Mouse (Mus musculus) embryonic facial prominence, embryonic 11.5 days (tissue): ENCODE results near the gene Cd33. TPM values are rescaled to one million over a fixed set of nuclear protein-coding genes. Genes with fewer than 3 reads are reported as not detected.

Source experiments
- ATAC-seq: fragments of 200-750 bp; cut with Nextera tagmentation; replicated peaks from 2 replicates; pipeline ENCODE4 v1.8.0; 2017; ENCODE audit warnings: low read depth; ENCODE audit not compliant: insufficient number of reproducible peaks, low FRiP score, low TSS enrichment
- DNase-seq: peaks from one replicate; pipeline ENCODE4 v3.0.0-alpha.2; 2015; ENCODE audit warnings: low spot score
- H3K27ac ChIP-seq: fragments of 300-500 bp; sonication (generic); replicated peaks from 2 replicates; pipeline ENCODE4 v1.5.1; 2014; ENCODE audit warnings: mild to moderate bottlenecking, low read depth, low read length, control low read depth
- H3K27me3 ChIP-seq: fragments of 300-500 bp; sonication (generic); 2 replicates; pipeline ENCODE4 v1.6.1; 2014; ENCODE audit warnings: mild to moderate bottlenecking, low read length, moderate library complexity, mixed read lengths; ENCODE audit not compliant: control insufficient read depth, insufficient read depth
- H3K36me3 ChIP-seq: fragments of 300-500 bp; sonication (generic); replicated peaks from 2 replicates; pipeline ENCODE4 v1.6.1; 2014; ENCODE audit warnings: low read depth, mild to moderate bottlenecking, low read length, moderate library complexity, mixed read lengths; ENCODE audit not compliant: control insufficient read depth, insufficient read depth
- H3K4me1 ChIP-seq: fragments of 300-500 bp; sonication (generic); 2 replicates; pipeline ENCODE4 v1.6.1; 2014; ENCODE audit warnings: low read length, mixed read lengths; ENCODE audit not compliant: control insufficient read depth, insufficient read depth
- H3K4me2 ChIP-seq: fragments of 300-500 bp; sonication (generic); 2 replicates; pipeline ENCODE4 v1.6.1; 2014; ENCODE audit warnings: low read depth, mild to moderate bottlenecking, control low read depth, low read length, moderate library complexity
- H3K4me3 ChIP-seq: fragments of 300-500 bp; sonication (generic); 2 replicates; pipeline ENCODE4 v1.5.1; 2014; ENCODE audit warnings: low read depth, low read length, control low read depth
- H3K9ac ChIP-seq: fragments of 300-500 bp; sonication (generic); replicated peaks from 2 replicates; pipeline ENCODE4 v1.6.1; 2014; ENCODE audit warnings: mild to moderate bottlenecking, control low read depth, low read length
- H3K9me3 ChIP-seq: fragments of 300-500 bp; sonication (generic); replicated peaks from 2 replicates; pipeline ENCODE4 v1.6.1; 2016; ENCODE audit warnings: mild to moderate bottlenecking, low read length, inconsistent platforms, mixed read lengths; ENCODE audit not compliant: control insufficient read depth
- WGBS: fragments of 180-500 bp; shearing (Covaris S2); extraction: QIAGEN DNeasy Blood & Tissue Kit; methylation state at CpG from one replicate; pipeline ENCODE4 v1.1.7; 2014; 5-methylcytosine and 5-hydroxymethylcytosine counted together
- polyA plus RNA-seq: library from polyadenylated mRNA; unstranded; fragments of >200 nt; fragmentation: Nextera tagmentation; extraction: Ambion mirVana; gene quantifications from 2 replicates; pipeline ENCODE4 v1.2.1, GENCODE M21; 2014

Cd33 gene
- polyA plus RNA-seq, 1 experiment from 2014 or later = 1.5 TPM

DNA sequence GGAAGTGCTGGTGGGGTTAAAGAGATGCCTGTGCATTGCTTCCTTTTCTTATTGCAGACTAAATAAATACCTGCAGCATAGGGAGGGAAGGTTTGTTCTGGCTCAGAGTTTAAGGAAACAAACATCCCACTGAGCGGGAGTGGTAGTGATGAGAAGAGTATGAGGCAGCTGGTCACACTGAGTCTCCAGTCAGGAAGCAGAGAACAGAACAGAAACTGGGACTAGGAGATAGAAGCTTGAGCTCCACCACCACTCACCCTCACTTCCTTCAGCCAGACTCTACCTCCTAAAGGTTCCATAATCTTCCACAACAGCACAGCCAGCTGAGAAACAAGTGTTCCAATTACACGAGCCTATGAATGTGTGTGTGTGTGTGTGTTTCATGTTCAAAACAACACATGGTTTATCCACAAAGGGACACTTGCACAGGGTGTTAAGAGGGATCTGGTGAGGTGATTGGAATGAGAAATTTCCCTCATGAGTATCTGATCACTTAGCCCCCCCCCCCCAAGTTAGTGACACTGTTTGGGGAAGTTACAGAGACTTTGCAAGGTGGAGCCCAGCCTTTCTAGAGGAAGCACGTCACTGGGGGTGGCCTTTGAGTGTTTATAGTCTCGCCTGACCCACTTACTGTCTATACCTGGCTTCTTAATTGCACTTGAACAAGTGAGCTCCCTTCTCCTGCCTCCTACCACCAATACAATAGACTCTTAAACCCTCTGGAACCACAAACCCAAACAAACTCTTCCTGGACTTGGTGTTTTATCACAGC is 32.3 kb downstream of the Cd33 start:
- no peak for ATAC-seq
- Histone ChIP-seq H3K9me3 (no peaks in the 10 kb centered on the region), H3K4me2 (no peak overlapping the region), H3K9ac (no peak overlapping the region), H3K27ac (no peak overlapping the region), H3K4me1 (no peaks in the 10 kb centered on the region), H3K36me3 (no peaks in the 10 kb centered on the region), H3K4me3 (no peak overlapping the region), H3K27me3 (no peaks in the 10 kb centered on the region)
- 60% methylated on average over 4 of the region's 4 CpGs for WGBS
- DNase-seq = no peak

DNA sequence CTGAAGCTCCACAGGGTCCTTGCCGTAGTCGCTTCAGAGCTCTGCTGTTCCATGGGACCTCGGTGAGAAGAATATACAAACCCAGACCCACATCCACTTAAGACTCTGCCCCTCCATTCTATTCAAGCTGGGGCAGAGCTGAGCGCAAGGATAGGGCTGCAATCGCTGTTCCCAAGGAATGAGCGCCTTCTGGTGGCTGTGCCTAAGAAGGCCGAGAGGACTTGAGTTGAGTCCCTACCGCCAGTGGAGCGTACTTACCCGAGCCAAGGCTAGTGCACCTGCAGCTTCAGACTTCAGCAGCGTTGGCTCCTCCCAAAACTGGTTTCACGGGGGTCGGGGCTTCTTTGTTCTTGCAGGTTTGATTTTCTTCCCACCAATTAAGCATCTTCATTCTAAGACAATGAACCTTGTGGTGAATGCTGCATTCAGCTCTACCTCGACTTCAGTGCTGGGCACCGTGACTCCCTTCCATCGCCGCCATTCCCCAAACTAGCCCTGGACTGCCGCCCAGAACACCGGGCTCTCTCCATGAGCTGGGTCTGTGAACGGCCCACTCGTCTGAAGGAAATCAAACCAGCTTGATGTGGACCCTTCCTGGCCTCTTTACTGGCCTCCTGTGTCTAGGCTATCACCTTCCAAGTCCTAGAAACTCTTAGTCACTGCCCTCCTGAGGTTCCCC is 48.7 kb downstream of the Cd33 start:
- no peak overlapping the region for H3K4me3 ChIP-seq
- no peaks in the 10 kb centered on the region for H3K36me3 ChIP-seq
- no peaks in the 10 kb centered on the region for H3K9me3 ChIP-seq
- ATAC-seq = no peak
- WGBS = 14% methylated on average over 21 of the region's 21 CpGs
- no peaks in the 10 kb centered on the region; the same call in 1 of the 2 replicates for H3K27me3 ChIP-seq
- H3K4me1 ChIP-seq = no peaks in the 10 kb centered on the region
- no peak overlapping the region for H3K4me2 ChIP-seq
- no peak overlapping the region for H3K27ac ChIP-seq
- no peak overlapping the region for H3K9ac ChIP-seq
- DNase-seq = peak; percentile 62

DNA sequence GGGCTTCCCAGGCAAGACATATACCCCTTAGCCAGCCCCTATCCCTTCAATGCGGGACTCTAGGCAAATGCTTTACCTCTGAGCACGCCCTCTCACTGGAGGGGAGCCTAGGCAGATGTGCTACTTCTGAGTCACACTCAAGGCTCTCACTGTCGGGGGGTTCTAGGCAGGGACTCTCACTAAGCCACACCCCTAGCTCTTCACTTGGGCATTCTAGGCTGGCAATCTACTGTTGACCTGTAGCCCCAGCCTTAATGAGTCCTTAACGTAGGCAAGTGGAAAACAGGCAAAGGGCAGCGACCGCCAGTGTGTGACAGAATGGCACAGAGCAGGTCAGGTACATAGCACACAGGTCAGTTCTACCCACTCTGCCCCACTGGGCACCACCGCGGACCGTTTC is 53.4 kb downstream of the Cd33 start:
- ATAC-seq (no peak), DNase-seq (no peak)
- Histone ChIP-seq H3K9ac (0 out of 2 replicates have a peak overlapping the region, but pooled peaks have one; percentile 74), H3K27me3 (no peaks in the 10 kb centered on the region; the same call in 1 of the 2 replicates), H3K36me3 (no peaks in the 10 kb centered on the region), H3K4me1 (no peaks in the 10 kb centered on the region), H3K9me3 (no peaks in the 10 kb centered on the region), H3K4me2 (no peak overlapping the region; the same call in 1 of the 2 replicates), H3K27ac (no peak overlapping the region), H3K4me3 (no peak overlapping the region)
- WGBS = 65% methylated on average over 9 of the region's 9 CpGs

DNA sequence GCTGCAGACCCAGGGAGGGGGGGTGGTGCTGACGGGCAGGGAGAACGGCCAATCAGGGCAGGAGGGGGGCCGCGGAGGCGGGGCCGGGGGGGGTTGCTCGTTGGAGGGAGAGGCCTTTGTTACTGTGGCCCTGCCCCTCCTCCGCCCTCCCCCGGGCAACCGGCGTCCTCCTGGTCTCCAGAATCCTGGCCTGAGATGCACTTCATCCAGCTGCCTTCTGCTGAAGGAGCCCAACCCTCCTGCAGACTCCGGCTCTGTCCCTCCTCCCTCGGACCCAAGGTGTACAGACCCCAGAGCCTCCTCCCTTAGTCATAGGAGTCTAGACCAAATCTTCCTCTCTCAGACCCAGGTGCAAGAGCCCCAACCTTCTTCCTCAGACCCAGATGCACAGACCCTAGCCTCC is 54.0 kb downstream of the Cd33 start:
- no peaks in the 10 kb centered on the region for H3K9me3 ChIP-seq
- H3K27ac ChIP-seq = no peak overlapping the region; the same call in 1 of the 2 replicates
- H3K27me3 ChIP-seq = no peaks in the 10 kb centered on the region; the same call in 1 of the 2 replicates
- WGBS = 0% methylated on average over 3 of the region's 13 CpGs
- H3K36me3 ChIP-seq = no peaks in the 10 kb centered on the region
- DNase-seq = peak; percentile 79
- peak overlapping the region; percentile 86 for H3K4me2 ChIP-seq
- peak overlapping the region; percentile 63 for H3K4me3 ChIP-seq
- H3K4me1 ChIP-seq = no peaks in the 10 kb centered on the region
- H3K9ac ChIP-seq = peak overlapping the region; percentile 74
- ATAC-seq = peak; percentile 82

DNA sequence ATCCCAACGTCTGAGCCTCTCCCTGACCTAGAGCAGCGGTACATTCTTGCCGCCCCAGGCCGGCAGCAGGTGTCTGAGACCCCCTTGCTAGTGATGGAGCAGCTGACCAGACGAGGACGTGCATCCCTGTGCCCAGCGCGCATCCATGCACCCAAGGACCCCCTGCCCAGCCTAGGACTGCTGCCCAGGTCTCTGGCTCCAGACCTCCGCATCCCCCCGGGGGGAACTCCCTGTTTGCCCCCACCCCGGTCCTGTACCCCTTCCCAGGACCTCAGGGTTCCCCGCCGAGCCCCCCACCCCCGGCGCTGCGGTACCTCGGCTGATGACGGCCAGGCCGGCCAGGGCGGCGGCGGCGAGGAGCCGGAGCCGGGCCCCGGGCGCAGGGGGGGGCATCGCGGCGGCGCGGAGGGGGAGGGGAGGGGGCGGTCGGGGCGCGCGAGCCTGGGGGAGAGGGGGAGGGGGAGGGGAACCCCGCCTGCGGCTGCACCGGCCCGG is 54.5 kb downstream of the Cd33 start, which contains the start of gene Iglon5:
Iglon5 (minus strand) TSS at position 445 of the 495 bp plus-strand sequence.
- WGBS = under 1% methylated on average over 17 of the region's 41 CpGs
- peak; percentile 74 for ATAC-seq
- no peaks in the 10 kb centered on the region for H3K9me3 ChIP-seq
- no peaks in the 10 kb centered on the region for H3K4me1 ChIP-seq
- no peak within 1 kb of the TSS; the same call in 1 of the 2 replicates for H3K27ac ChIP-seq
- peak within 1 kb of the TSS; percentile 63 for H3K4me3 ChIP-seq
- no peaks in the 10 kb centered on the region for H3K27me3 ChIP-seq
- peak; percentile 15 for DNase-seq
- peak within 1 kb of the TSS; percentile 86 for H3K4me2 ChIP-seq
- H3K36me3 ChIP-seq = no peaks in the 10 kb centered on the region
- H3K9ac ChIP-seq = peak within 1 kb of the TSS; percentile 74

DNA sequence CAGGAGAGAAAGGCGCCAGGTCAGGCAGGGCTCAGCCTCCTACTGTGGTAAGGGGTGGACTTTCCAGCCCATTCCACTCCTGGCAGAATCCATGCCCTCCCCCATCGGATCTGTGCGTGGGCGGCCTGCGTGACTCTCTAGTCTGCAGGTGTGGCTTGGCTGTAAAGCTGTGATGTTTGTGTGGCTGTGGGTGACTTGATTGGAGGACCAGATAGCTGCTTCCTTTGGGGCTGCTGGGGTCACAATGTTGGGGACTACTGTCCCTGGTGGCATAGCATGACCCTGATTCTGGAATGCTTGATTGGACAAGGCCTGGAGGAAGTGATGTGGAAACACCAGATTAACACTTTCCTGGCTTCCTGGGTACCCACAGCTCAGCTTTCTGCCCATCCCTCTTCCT is 55.6 kb downstream of the Cd33 start:
- H3K27me3 ChIP-seq = no peaks in the 10 kb centered on the region
- no peaks in the 10 kb centered on the region for H3K4me1 ChIP-seq
- ATAC-seq = no peak
- no peak overlapping the region; the same call in 1 of the 2 replicates for H3K4me2 ChIP-seq
- H3K9me3 ChIP-seq = no peaks in the 10 kb centered on the region
- no peaks in the 10 kb centered on the region for H3K36me3 ChIP-seq
- H3K27ac ChIP-seq = no peak overlapping the region
- WGBS = 30% methylated on average over 5 of the region's 5 CpGs
- no peak for DNase-seq
- no peak overlapping the region for H3K9ac ChIP-seq
- H3K4me3 ChIP-seq = no peak overlapping the region

DNA sequence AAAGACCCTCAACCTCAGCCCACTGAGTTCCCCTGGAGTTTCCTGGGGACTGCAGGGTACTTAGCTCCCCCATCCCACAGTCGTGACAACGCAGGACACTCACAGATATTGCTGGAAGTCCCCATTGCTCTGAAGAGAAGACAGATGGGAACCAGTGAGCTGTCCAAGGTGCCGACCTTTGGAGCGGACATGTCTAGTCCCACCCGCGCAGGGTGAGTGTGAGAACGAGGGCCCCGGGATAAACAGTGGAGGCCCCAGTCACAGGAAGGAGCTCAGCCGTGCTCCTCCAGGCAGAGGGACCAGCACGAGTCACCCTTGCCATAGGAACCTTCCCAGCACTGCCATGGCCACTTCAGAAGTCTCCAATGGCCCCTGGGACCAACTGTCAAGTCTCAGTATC is 61.0 kb downstream of the Cd33 start:
- Histone ChIP-seq H3K9ac (no peak overlapping the region), H3K27ac (no peak overlapping the region), H3K27me3 (no peaks in the 10 kb centered on the region), H3K4me1 (no peaks in the 10 kb centered on the region), H3K4me2 (no peak overlapping the region), H3K36me3 (no peaks in the 10 kb centered on the region), H3K4me3 (no peak overlapping the region), H3K9me3 (no peaks in the 10 kb centered on the region)
- ATAC-seq = no peak
- peak; percentile 59 for DNase-seq
- 14% methylated on average over 10 of the region's 10 CpGs for WGBS
